Mouse (Mus musculus) heart, embryonic 16.5 days (tissue): ENCODE measurements around the gene Prkd3. TPM values are rescaled to one million over a fixed set of nuclear protein-coding genes. Genes with fewer than 3 reads are reported as not detected.

Experiments used
- ATAC-seq: fragments of 200-750 bp; cut with Nextera tagmentation; replicated peaks from 2 replicates; pipeline ENCODE4 v1.8.0; 2017; ENCODE audit warnings: moderate number of reproducible peaks; ENCODE audit not compliant: insufficient read depth, low FRiP score; ENCODE audit errors: extremely low read depth
- H3K27ac ChIP-seq: fragments of 300-500 bp; sonication (generic); 2 replicates; pipeline ENCODE4 v1.5.1; 2014; ENCODE audit warnings: mild to moderate bottlenecking, low read length, control low read depth, moderate library complexity
- H3K27me3 ChIP-seq: fragments of 300-500 bp; sonication (generic); 2 replicates; pipeline ENCODE4 v1.6.1; 2014; ENCODE audit warnings: low read length, mixed read lengths; ENCODE audit not compliant: control insufficient read depth, insufficient read depth
- H3K36me3 ChIP-seq: fragments of 300-500 bp; sonication (generic); 2 replicates; pipeline ENCODE4 v1.6.1; 2014; ENCODE audit not compliant: control insufficient read depth, insufficient read depth
- H3K4me1 ChIP-seq: fragments of 300-500 bp; sonication (generic); 2 replicates; pipeline ENCODE4 v1.6.1; 2014; ENCODE audit warnings: low read length, mixed read lengths; ENCODE audit not compliant: control insufficient read depth, insufficient read depth
- H3K4me2 ChIP-seq: fragments of 300-500 bp; sonication (generic); 2 replicates; pipeline ENCODE4 v1.6.1; 2014; ENCODE audit warnings: low read depth, mild to moderate bottlenecking, control low read depth, low read length
- H3K4me3 ChIP-seq: fragments of 300-500 bp; sonication (generic); 2 replicates; pipeline ENCODE4 v1.5.1; 2014; ENCODE audit warnings: mild to moderate bottlenecking, control low read depth, low read length
- H3K9ac ChIP-seq: fragments of 300-500 bp; sonication (generic); 2 replicates; pipeline ENCODE4 v1.6.1; 2014; ENCODE audit warnings: low read length, control low read depth
- H3K9me3 ChIP-seq: fragments of 300-500 bp; sonication (generic); replicated peaks from 2 replicates; pipeline ENCODE4 v1.6.1; 2016; ENCODE audit warnings: low read length; ENCODE audit not compliant: control insufficient read depth
- WGBS: fragments of 180-500 bp; shearing (Covaris S2); extraction: QIAGEN DNeasy Blood & Tissue Kit; methylation state at CpG from one replicate; pipeline ENCODE4 v1.1.7; 2014; 5-methylcytosine and 5-hydroxymethylcytosine counted together
- polyA plus RNA-seq: library from polyadenylated mRNA; unstranded; fragments of >200 nt; fragmentation: Nextera tagmentation; extraction: Ambion mirVana; gene quantifications from 2 replicates; pipeline ENCODE4 v1.2.1, GENCODE M21; 2015

Prkd3 gene
- polyA plus RNA-seq, 1 experiment from 2014 or later: 23.1 TPM

GRCm38 (mm10) chr17:78906892-78907291, 113.7 kb downstream of the Prkd3 start, which contains the start of gene Sult6b1:
Gene Sult6b1 (minus strand): TSS chr17:78906992.
- H3K27ac ChIP-seq: no peak within 1 kb of the TSS
- no peaks in the 10 kb centered on the region for H3K27me3 ChIP-seq
- H3K9ac ChIP-seq: no peak within 1 kb of the TSS
- WGBS: 80% methylated on average over 5 of the region's 5 CpGs
- no peaks in the 10 kb centered on the region for H3K4me1 ChIP-seq
- ATAC-seq: no peak
- H3K9me3 ChIP-seq: no peaks in the 10 kb centered on the region
- no peak within 1 kb of the TSS for H3K4me2 ChIP-seq
- no peaks in the 10 kb centered on the region for H3K36me3 ChIP-seq
- H3K4me3 ChIP-seq: no peak within 1 kb of the TSS

DNA sequence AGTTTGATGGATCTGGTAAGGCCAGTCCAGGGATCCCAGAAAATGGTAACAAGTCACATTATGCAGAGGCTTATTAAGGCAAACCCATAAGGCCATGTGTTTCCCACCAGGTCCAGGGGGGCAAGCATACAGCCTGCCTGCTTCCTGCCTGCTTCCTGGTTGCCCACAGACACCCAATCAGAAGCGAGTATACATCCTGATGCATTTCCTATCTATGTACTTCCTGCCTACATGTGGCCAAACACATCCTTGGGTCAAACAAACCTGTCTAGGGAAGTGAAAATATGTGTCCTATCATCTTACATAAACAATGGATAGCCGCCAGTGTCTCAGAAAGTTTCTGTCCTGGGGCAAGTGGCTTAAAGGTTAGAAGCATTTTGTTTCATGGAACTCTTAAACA, 117.5 kb downstream of the Prkd3 start:
- WGBS: 74% methylated on average over 2 of the region's 2 CpGs
- no peaks in the 10 kb centered on the region for H3K27me3 ChIP-seq
- no peak overlapping the region for H3K4me3 ChIP-seq
- no peak overlapping the region for H3K4me2 ChIP-seq
- H3K9me3 ChIP-seq: no peaks in the 10 kb centered on the region
- H3K9ac ChIP-seq: no peak overlapping the region
- H3K27ac ChIP-seq: no peak overlapping the region
- ATAC-seq: no peak
- no peaks in the 10 kb centered on the region for H3K4me1 ChIP-seq
- no peaks in the 10 kb centered on the region for H3K36me3 ChIP-seq

Other genes starting within 250 kb of the Prkd3 start
- 24.7 and 28.7 TPM in 2 replicates for gene Heatr5b, start 185.5 kb downstream of the Prkd3 start, polyA plus RNA-seq
- gene Gpatch11, start 185.2 kb downstream of the Prkd3 start, polyA plus RNA-seq: 38.5 and 43.7 TPM in 2 replicates
- gene Eif2ak2, start 138.2 kb downstream of the Prkd3 start, polyA plus RNA-seq: 9.6 and 10.4 TPM in 2 replicates
- 0.16 and 0.17 TPM in 2 replicates for gene Sult6b1, start 113.8 kb downstream of the Prkd3 start, polyA plus RNA-seq
- gene Cebpzos, start 104.3 kb downstream of the Prkd3 start, polyA plus RNA-seq: 80.1 and 83.0 TPM in 2 replicates
- 25.3 and 29.8 TPM in 2 replicates for gene Cebpz, start 83.8 kb downstream of the Prkd3 start, polyA plus RNA-seq
- gene Ndufaf7, start 83.7 kb downstream of the Prkd3 start, polyA plus RNA-seq: 63.5 and 66.1 TPM in 2 replicates
- 18.6 and 24.8 TPM in 2 replicates for gene Qpct, start 31.1 kb upstream of the Prkd3 start, polyA plus RNA-seq